Mouse (Mus musculus) cerebellum, postnatal 36 days (tissue): ENCODE results near the gene B9d2.

ENCODE experiments used
- DNase-seq, 2 experiments: peaks; one replicate each; pipeline ENCODE4 v3.0.0; 2021 to 2022; ENCODE audit warnings: mixed read lengths in 2 of 2

The B9d2 gene

GRCm38 (mm10) chr7:25734991-25735390 lies 54.4 kb downstream of the B9d2 start:
- no peak for DNase-seq
